Mouse (Mus musculus) heart, postnatal 10 days (tissue): Measurements from ENCODE around the gene Hc. TPM values are rescaled to one million over a fixed set of nuclear protein-coding genes. Genes with fewer than 3 reads are reported as not detected.

Experiments
- DNase-seq, 2 experiments: peaks; one replicate each; pipeline ENCODE4 v3.0.0; 2021
- intact Hi-C: fragments of 180-260 bp; cut with DNase I; formaldehyde crosslinking; loops from one replicate; pipeline ENCODE4 v1.15.1; 2025
- total RNA-seq, 2 experiments: library from RNA; stranded (reverse); gene quantifications; 2 replicates each; pipeline ENCODE4 v1.2.3; 2021

Hc gene
- total RNA-seq, 2 experiments from 2014 or later = not detected

GRCm38 (mm10) chr2:34982096-34982724, 79.0 kb downstream of the Hc start:
- no peak for DNase-seq
- intact Hi-C loops = no loop called here

- no peak for DNase-seq
- intact Hi-C loops = no loop called here
These were observed 81.7 kb downstream of the Hc start for GRCm38 (mm10) chr2:34979459-34980011.

GRCm38 (mm10) chr2:34978226-34978625, 83.0 kb downstream of the Hc start:
- DNase-seq = no peak
- intact Hi-C loops = no loop called here

GRCm38 (mm10) chr2:34976945-34977658, 84.1 kb downstream of the Hc start:
- no peak for DNase-seq
- intact Hi-C loops = no loop called here

DNA sequence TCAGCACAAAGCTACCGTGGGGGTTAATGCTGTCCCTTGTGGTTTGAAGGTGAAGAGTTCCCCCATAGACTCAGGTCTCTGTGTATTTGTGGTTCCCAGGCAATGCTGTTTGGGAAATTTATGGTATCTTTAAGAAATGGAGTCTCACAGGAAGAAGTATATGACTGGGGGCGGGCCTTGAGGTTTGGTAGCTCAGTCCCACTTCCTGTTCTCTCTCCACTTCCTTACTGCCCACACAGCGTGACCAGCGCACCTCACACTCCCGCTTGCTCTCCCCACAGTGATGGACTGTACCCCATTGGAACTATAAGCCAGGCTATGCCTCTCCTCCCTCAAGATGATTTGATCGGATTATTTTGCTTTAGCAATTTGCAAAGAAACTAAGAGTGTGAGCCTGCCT, 84.8 kb downstream of the Hc start:
- no peak for DNase-seq
- intact Hi-C loops = no loop called here

DNA sequence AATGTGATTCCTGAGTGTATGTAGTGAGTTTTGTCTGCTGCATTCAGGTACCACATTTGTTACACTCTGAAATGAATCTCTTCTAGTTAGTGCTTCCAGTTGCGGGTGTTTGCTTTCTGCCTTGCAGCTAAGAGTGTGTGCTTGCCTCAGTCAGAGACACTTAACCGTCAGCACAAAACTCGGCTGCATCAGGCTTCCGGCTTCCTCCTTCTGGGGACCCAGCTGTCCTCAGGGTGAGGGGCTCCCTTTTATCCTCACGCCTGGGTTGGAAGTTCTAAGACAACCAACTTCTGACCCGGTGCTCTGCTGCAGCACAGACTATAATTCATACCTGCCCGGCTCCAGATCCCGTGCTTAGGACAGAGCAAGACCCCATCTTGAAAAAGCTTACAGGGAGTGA, 88.2 kb downstream of the Hc start:
- no peak for DNase-seq
- intact Hi-C loops = loop anchor here (5.0 kb wide), 3 partner anchors 101 to 301 kb away; partner anchors contain the start of genes Cutal and Psmd5

- intact Hi-C loops = loop anchor here (5.0 kb wide), 3 partner anchors 99 to 299 kb away; partner anchors contain the start of genes Cutal and Psmd5
- DNase-seq = no peak
These were observed 90.0 kb downstream of the Hc start for GRCm38 (mm10) chr2:34971080-34971888.

DNA sequence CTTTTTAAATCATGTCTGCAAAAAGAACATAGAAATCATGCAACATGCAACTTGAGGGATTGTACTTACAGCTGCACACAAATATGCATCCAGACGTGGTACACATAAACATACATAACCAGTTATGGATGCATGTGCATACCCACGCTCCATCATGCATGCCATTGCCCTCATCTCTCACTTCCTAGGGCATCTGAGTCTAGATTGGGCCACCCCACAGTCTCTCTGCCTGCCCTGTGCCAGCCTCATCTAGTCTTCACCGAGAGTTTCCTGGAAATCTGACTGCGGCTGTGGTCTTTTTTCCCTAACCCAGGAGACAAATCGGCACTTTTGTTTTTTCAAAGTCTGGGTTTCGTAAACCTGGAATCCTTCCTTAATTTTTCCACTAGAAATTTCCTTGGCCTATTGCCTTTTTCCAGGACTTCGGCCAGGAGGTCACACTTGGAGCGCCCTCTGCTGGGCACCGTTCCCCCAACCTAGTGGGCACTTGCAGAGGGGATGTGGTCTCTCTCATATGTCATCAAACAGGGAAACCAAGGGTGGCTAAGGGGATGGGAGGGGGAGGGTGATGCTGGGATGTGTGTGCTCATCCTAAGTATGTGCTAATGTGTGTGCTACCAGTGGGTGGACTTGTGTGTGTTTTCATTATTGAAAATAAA, 91.0 kb downstream of the Hc start:
- intact Hi-C loops = loop anchor here (5.0 kb wide), 3 partner anchors 98 to 298 kb away; partner anchors contain the start of genes Cutal and Psmd5
- peak; percentile 83 to 91 for DNase-seq

DNA sequence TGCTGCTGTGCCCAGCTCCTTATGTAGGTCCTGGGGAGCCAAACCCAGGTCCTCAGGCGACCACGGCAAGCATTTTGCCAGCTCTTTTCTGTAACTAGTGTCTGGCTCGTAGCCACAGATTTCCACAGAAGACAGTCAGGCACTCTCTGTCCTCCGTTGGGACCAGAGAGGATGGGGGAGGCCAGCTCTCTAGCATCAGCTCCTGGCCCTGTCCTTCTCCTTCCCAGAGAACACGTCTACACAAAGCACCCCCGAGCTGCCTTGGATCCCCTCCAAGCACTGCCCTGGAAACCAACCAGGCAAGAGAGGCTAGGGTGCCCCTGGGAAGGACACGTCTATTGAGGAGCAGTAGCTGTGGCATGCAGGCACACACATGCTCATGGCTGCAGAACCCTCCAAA, 92.1 kb downstream of the Hc start:
- DNase-seq = no peak
- intact Hi-C loops = loop anchor here (1.0 to 5.0 kb wide), 3 partner anchors 53 to 138 kb away; partner anchors contain the start of gene Cntrl

GRCm38 (mm10) chr2:34966243-34966934, 94.8 kb downstream of the Hc start:
- intact Hi-C loops = loop anchor here (5.0 kb wide), 2 partner anchors 64 to 141 kb away; partner anchors contain the start of gene Cntrl
- no peak for DNase-seq

DNA sequence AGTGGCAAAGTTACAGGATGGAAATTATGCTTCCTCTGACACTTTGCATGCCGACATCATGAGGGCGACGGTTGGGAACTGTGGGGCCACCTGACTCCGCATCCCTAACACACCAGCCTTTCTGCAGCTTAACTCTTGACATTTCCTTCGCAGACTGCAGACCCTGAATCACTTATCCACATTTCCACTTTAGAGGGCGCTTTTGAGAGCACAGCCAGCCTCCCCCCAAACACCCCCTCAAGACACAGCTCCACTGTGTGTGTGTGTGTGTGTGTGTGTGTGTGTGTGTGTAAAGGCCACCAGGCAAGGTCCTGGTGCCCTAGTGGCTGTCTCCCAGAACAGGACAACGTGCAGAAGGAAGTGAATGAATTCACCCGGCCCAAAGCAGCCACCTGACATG, 95.4 kb downstream of the Hc start:
- no peak for DNase-seq
- intact Hi-C loops = loop anchor here (5.0 kb wide), 2 partner anchors 64 to 141 kb away; partner anchors contain the start of gene Cntrl

DNA sequence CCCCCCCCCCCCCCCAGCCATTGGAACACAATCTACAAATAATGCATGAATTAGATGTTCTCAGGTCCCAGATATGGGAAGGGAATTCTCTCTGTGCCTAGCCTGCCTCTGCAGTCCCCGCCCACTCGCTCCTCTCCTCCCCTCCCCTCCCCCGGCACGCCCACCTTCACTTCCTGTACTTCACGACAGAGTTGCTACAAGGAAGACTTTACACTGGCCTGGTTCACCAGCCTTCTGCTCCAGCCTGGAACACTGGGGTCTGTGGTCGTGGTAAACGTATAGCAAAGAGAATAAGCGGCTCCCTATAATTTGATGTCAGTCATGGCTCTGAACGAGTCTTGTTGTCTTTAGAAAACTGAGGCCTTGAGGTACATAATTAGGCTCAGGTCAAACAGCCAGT, 95.9 kb downstream of the Hc start:
- intact Hi-C loops = loop anchor here (5.0 kb wide), 2 partner anchors 63 to 142 kb away; partner anchors contain the start of gene Cntrl
- peak in 1 of 2 experiments; percentile 45 for DNase-seq

DNA sequence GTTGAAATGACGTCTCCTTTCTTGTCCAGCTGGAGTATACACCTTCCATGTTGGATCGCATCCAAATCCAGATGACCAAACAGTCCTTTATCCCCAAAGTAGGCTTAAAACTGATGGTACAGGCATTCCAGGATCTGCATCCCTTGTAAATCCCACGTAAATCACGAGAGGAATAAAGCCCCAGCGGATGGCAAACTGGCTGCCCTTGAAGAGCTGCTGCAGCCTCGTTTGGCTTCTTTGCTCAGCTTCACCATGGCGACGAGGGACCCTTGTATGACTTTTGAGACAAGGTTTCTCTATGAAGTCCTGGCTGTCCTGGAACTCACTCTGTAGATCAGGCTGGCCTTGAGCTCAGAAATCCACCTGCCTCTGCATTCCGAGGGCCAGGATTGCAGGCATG, 96.6 kb downstream of the Hc start:
- intact Hi-C loops = loop anchor here (5.0 kb wide), 2 partner anchors 62 to 143 kb away; partner anchors contain the start of gene Cntrl
- DNase-seq = no peak

DNA sequence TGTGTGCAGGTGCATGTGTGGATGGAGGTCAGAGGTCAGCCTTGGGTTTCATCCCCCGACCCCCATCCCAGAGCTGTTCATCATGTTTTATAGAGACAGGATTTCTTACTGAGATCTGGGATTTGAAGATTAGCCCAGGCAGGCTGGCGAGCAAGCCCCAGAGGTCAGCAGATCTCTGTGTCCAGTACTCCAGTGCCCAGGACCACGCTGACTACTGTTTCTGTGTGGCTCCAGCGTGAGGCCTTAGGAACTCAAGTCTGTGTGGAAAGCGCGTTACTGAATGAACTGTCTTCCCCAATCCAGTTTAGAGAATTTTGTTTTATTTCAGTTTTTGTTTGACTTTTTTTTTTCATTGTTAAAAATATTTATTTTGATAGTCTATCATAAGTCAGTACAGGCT, 97.0 kb downstream of the Hc start:
- intact Hi-C loops = no loop called here
- no peak for DNase-seq

GRCm38 (mm10) chr2:34963371-34963956, 97.8 kb downstream of the Hc start:
- intact Hi-C loops = no loop called here
- DNase-seq = peak in 1 of 2 experiments; percentile 24

DNA sequence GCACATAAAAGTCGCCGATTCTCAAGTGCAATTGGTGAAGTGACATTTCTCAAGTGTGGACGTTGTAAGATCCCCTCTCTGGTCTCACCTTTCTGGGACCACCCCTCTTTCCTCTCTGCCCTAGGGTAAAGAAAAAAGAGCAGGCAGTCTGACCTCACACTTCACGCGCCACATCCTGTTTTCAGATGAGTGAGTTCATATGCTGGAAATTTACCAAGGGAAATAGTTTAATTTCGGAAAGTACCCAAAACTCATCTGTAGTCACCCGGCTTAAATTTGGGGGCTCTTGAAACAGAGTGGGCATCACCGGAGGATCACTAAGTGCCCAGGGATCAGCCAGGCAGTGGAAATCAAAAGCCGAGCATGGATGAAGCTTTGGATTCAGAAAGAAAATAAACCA, 98.3 kb downstream of the Hc start:
- DNase-seq = peak; percentile 27 to 29
- intact Hi-C loops = no loop called here

- no peak for DNase-seq
- intact Hi-C loops = no loop called here
These were observed 99.0 kb downstream of the Hc start for GRCm38 (mm10) chr2:34962211-34962610.

DNA sequence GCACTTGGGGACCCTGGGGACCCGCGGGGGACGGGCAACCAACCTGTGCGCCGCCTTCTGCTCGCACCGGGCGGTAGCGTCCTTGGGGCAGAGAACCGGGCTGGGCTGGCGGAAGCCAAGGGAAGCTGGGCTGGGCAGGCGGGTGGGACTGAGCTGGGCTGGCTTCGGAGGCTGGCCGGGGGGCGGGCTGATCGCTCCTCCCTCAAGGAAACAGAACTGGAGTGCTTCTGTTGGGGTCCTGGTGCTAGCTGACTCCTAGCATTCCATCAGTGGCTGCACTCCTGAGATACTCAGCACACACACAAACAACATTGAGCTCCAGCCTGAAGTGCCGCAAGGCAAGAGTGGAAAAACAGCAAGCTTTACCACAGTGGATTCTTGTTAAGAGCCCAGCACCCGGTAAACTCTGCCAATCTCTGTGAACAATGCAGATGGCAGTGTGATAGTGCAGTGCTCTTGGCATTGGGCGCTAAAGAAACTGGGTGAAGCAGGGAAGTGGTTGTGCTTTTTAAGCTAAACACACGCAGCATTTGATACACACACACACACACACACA, 99.7 kb downstream of the Hc start, which contains the start of gene Traf1:
TSS of gene Traf1 (minus strand) at position 292 of the 556 bp plus-strand sequence.
- peak; percentile 46 to 54 for DNase-seq
- intact Hi-C loops = no loop called here

GRCm38 (mm10) chr2:34960966-34961365, 100.3 kb downstream of the Hc start:
- intact Hi-C loops = no loop called here
- no peak for DNase-seq
